Mouse (Mus musculus) lung, embryonic 14.5 days (tissue): ENCODE measurements around the gene Scgb2a2. TPM values are rescaled to one million over a fixed set of nuclear protein-coding genes. Genes with fewer than 3 reads are reported as not detected.
"Not testable (repeated sequence)": the region's sequence is repeated elsewhere in the genome, so short reads cannot be mapped to it uniquely, and the experiment has no call there.

ENCODE experiments used
- ATAC-seq: fragments of 200-750 bp; cut with Nextera tagmentation; 2 replicates; pipeline ENCODE4 v1.8.0; 2017; ENCODE audit warnings: mild to moderate bottlenecking, moderate TSS enrichment, moderate library complexity; ENCODE audit not compliant: insufficient read depth
- DNase-seq: peaks from one replicate; pipeline ENCODE4 v3.0.0-alpha.2; 2015
- H3K27ac ChIP-seq: fragments of 300-500 bp; sonication (generic); 2 replicates; pipeline ENCODE4 v1.5.1; 2014; ENCODE audit warnings: low read depth, mild to moderate bottlenecking, moderate library complexity
- H3K27me3 ChIP-seq: fragments of 300-500 bp; sonication (generic); 2 replicates; pipeline ENCODE4 v1.6.1; 2014; ENCODE audit warnings: low read length, control low read depth; ENCODE audit not compliant: insufficient read depth
- H3K36me3 ChIP-seq: fragments of 300-500 bp; sonication (generic); 2 replicates; pipeline ENCODE4 v1.6.1; 2014; ENCODE audit warnings: control low read depth; ENCODE audit not compliant: insufficient read depth
- H3K4me1 ChIP-seq: fragments of 300-500 bp; sonication (generic); 2 replicates; pipeline ENCODE4 v1.6.1; 2014; ENCODE audit warnings: antibody characterized with exemption, control low read depth; ENCODE audit not compliant: insufficient read depth
- H3K4me2 ChIP-seq: fragments of 300-500 bp; sonication (generic); 2 replicates; pipeline ENCODE4 v1.6.1; 2014; ENCODE audit warnings: mild to moderate bottlenecking
- H3K4me3 ChIP-seq: fragments of 300-500 bp; sonication (generic); 2 replicates; pipeline ENCODE4 v1.5.1; 2014; ENCODE audit warnings: low read depth, low read length
- H3K9ac ChIP-seq: fragments of 300-500 bp; sonication (generic); 2 replicates; pipeline ENCODE4 v1.6.1; 2014
- H3K9me3 ChIP-seq: fragments of 300-500 bp; sonication (generic); 2 replicates; pipeline ENCODE4 v1.6.1; 2016; ENCODE audit warnings: low read depth, low read length, control low read depth
- CTCF ChIP-seq: IDR thresholded peaks from 2 replicates; pipeline ENCODE4 v1.5.1; 2016; ENCODE audit warnings: antibody characterized with exemption, low read depth
- WGBS: fragments of 180-500 bp; shearing (Covaris S2); extraction: QIAGEN DNeasy Blood & Tissue Kit; methylation state at CpG from one replicate; pipeline ENCODE4 v1.1.7; 2014; 5-methylcytosine and 5-hydroxymethylcytosine counted together
- polyA plus RNA-seq: library from polyadenylated mRNA; unstranded; fragments of >200 nt; fragmentation: Nextera tagmentation; extraction: Ambion mirVana; gene quantifications from 2 replicates; pipeline ENCODE4 v1.2.1, GENCODE M21; 2014

Scgb2a2 gene
- not detected in 2 replicates for polyA plus RNA-seq

DNA sequence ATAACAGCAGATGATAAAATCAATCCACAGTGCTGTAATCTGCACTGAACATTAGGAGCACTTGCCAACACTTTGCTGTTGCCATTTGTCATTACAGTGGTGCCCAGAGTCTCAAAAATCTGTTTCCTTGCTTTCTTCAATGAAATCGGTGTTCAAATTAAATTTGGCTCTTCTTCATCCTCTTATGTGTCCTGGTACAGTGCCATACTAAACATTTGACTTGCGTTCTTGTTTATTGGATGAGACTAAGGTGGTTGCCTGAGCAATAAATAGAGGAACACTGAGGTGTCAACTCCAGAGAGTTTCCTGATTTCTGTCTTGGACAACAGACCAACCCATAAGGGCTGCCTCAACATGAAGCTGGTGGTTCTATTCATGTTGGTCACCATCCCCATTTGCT lies at the start of gene Scgb2a2:
Scgb2a2 (plus strand) TSS at position 301 of the 400 bp plus-strand sequence.
- no peak within 1 kb of the TSS for H3K9ac ChIP-seq
- no peaks in the 10 kb centered on the region for H3K27me3 ChIP-seq
- no peak for DNase-seq
- H3K4me3 ChIP-seq = no peak within 1 kb of the TSS
- H3K4me2 ChIP-seq = no peak within 1 kb of the TSS
- H3K4me1 ChIP-seq = no peaks in the 10 kb centered on the region
- ATAC-seq = no peak
- TF ChIP-seq CTCF = no peak
- WGBS = 66% methylated on average over 2 of the region's 2 CpGs
- H3K27ac ChIP-seq = no peak within 1 kb of the TSS
- H3K36me3 ChIP-seq = no peaks in the 10 kb centered on the region
- no peaks in the 10 kb centered on the region for H3K9me3 ChIP-seq

DNA sequence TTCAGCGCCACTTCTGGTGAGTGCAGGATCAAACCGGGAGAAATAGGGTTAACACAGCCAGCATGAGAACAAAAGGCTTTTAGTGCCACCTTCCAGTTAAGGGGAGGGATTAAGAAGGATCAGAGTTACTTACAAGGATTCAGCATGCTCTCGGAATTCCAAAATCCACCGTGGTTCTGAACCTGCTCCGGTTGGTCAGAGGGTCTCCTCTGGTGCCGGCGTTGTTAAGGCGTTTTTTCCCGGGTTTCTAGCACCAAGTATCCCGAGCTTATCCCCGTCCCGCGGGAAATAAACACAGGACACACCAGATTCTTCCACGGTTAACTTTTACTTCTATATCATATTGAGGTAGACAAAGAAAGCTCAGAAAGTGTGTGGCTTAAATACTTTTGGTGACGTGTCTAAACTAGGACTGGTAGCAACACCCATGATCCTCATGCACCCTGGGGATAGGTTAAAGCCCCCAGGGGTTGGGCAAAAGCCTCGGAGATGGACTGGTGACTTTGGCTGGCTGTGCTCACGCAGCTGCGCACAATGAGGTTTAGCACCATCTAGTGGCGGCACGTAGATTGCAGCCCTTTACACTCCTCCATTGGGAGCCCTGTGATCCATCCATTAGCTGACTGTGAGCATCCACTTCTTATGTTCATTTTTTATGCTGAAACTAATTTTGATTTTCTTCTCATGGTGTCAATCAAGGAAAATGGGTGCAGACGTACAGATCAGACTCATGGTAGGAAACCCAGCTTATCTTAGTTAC lies 10.6 kb upstream of the Scgb2a2 start:
- peak; percentile 67 for TF ChIP-seq CTCF
- H3K4me1 ChIP-seq, H3K9me3 ChIP-seq, DNase-seq, H3K36me3 ChIP-seq, H3K9ac ChIP-seq, H3K27me3 ChIP-seq: not testable (repeated sequence)
- H3K4me3 ChIP-seq = peak overlapping the region; percentile 27
- H3K27ac ChIP-seq = 0 out of 2 replicates have a peak overlapping the region, but pooled peaks have one; percentile 42
- H3K4me2 ChIP-seq = peak overlapping the region; percentile 31; the same call in 1 of the 2 replicates
- 20% methylated on average over 17 of the region's 21 CpGs for WGBS
- peak; percentile 99 for ATAC-seq

DNA sequence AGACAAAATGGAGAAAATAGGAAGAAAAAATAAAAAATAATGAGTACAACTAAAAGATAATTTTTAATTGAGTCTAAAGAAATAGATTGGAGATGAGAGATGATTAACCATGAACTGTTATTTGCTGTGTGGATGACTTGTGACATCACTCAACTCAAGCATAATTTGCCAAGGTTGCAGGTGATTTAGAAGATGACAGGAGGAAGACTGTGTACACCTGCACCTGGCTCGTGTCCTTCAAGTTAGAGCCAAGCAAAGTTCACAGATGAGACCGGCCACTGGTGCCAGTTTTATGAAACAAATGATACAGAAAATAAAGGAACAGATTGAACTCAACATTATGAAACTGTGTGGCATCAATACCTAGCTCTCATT lies 10.0 kb upstream of the Scgb2a2 start:
- ATAC-seq (peak; percentile 69), DNase-seq (no peak)
- Histone ChIP-seq H3K9me3 (no peaks in the 10 kb centered on the region), H3K27ac (no peak overlapping the region), H3K27me3 (no peaks in the 10 kb centered on the region), H3K4me1 (no peaks in the 10 kb centered on the region), H3K4me3 (no peak overlapping the region), H3K4me2 (no peak overlapping the region), H3K9ac (no peak overlapping the region), H3K36me3 (no peaks in the 10 kb centered on the region)
- WGBS = 57% methylated on average over 2 of the region's 2 CpGs
- no peak for TF ChIP-seq CTCF

DNA sequence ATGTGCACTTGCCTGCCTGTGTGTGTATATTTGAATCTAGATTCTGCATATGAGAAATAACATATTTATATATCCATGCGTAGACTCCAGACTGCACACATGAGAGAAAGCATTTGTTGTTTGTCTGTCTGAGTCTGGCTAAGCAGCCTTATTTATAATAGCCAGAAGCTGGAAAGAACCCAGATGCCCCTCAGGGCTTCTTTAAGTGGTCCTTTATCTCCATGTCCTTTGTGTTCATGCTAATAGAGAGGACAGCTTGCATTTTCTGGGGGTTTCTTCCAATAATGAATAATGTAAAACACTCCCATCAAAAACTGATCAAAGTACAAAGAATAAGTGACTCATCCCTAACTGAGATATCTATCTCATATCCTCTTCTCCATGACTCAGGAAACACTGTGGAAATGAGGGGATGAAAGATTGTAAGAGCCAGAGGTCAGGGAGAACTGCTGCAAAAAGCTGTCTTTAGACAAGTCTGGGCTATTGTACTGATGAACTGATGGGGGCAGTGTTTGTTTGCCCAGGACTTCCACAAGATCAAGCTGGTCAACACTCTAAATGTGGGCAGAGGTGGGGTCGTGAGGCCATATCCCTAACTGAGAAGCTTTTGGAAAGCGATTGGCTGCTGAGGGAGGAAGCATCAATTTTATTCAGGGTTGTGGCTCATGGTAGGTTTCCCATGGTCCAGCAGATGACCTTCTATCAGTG lies 2.2 kb downstream of the Scgb2a2 start:
- H3K9ac ChIP-seq, H3K27me3 ChIP-seq, H3K4me3 ChIP-seq, H3K9me3 ChIP-seq, H3K4me2 ChIP-seq, H3K4me1 ChIP-seq, H3K36me3 ChIP-seq, DNase-seq, H3K27ac ChIP-seq, ATAC-seq: not testable (repeated sequence)
- WGBS = 44% methylated on average over 3 of the region's 3 CpGs

DNA sequence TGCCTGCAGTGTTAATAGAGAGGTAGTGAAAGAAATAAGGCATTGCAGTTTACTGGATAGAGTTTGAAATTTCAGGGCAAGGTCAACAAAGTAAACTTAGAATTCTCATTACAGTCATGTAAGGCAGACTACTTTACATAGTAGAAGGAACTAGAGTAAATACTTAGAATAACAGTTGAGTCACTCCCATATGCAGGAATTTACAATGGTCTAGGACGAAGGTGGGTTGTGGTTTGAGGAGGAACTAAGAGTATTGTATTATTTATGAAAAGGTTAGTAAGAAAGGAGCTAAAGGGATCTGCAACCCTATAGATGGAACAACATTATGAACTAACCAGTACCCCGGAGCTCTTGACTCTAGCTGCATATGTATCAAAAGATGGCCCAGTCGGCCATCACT lies 13.5 kb downstream of the Scgb2a2 start:
- H3K27me3 ChIP-seq, H3K27ac ChIP-seq, DNase-seq, H3K4me1 ChIP-seq, H3K4me3 ChIP-seq, ATAC-seq, H3K4me2 ChIP-seq, H3K9ac ChIP-seq, H3K36me3 ChIP-seq, H3K9me3 ChIP-seq: not testable (repeated sequence)
- WGBS = 87% methylated on average over 2 of the region's 3 CpGs

DNA sequence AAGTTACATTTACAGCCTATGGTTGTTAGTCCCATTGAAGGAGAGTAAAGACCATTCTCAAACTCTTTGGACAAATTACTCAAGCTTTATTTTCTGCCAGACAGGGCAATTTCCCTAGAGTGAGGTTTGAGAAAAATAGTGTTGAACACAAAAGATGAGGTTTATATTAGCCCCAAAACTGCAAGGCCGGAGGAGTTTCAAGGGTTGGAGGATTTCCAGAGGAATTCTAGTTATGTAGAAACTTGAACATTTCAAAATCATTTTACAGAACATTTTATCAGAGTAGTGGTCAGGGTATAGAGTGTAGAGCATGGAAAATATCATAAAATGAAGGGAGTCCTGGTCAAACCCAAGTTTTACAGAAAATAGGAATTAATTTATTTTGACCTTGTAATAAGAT lies 17.5 kb downstream of the Scgb2a2 start:
- Histone ChIP-seq H3K4me2 (no peak overlapping the region), H3K27ac (no peak overlapping the region), H3K9ac (no peak overlapping the region), H3K4me1 (no peaks in the 10 kb centered on the region), H3K4me3 (no peak overlapping the region), H3K36me3 (peaks cover 4% of the 10 kb centered on the region; the same call in 1 of the 2 replicates), H3K9me3 (no peaks in the 10 kb centered on the region), H3K27me3 (no peaks in the 10 kb centered on the region)
- ATAC-seq = no peak
- TF ChIP-seq CTCF = no peak
- peak; percentile 66 for DNase-seq
- 38% methylated on average over 1 of the region's 1 CpGs for WGBS

DNA sequence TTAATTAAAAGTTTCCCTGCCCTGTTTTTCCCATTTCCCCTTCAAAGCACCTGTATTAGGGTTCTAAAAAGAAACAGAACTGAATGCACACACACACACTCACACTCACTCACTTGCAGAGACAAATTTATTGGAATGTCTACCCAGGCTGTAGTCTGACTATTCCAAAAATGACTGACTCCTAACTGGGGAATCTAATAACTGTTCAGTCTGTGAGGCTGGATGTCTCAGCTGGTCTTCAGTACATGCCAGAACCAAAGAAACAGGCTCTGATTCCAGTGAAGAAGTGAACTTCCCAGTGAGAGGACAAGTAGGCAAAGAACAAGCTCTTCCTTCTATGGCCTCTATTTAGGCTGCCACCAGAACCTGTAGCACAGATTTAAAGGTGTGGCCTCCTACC lies 18.1 kb downstream of the Scgb2a2 start:
- ATAC-seq (no peak), DNase-seq (no peak)
- peaks cover 6% of the 10 kb centered on the region; the same call in 1 of the 2 replicates for H3K36me3 ChIP-seq
- no peaks in the 10 kb centered on the region for H3K4me1 ChIP-seq
- H3K27me3 ChIP-seq = no peaks in the 10 kb centered on the region
- TF ChIP-seq CTCF = no peak
- no peak overlapping the region for H3K4me3 ChIP-seq
- H3K9ac ChIP-seq = no peak overlapping the region
- no peaks in the 10 kb centered on the region for H3K9me3 ChIP-seq
- H3K4me2 ChIP-seq = no peak overlapping the region
- no peak overlapping the region for H3K27ac ChIP-seq
